Mouse (Mus musculus) ES-Bruce4 (cell line): ENCODE data around the gene Pot1a. TPM values are rescaled to one million over a fixed set of nuclear protein-coding genes. Genes with fewer than 3 reads are reported as not detected.

Source experiments
- H3K27ac ChIP-seq: 2 replicates; pipeline ENCODE4 v1.5.1; 2012; ENCODE audit warnings: low read length, inconsistent platforms; ENCODE audit not compliant: insufficient read depth
- H3K27me3 ChIP-seq: 2 replicates; pipeline ENCODE4 v1.6.1; 2012; ENCODE audit warnings: mild to moderate bottlenecking, low read length, inconsistent platforms; ENCODE audit not compliant: control insufficient read depth, poor library complexity, insufficient read depth, severe bottlenecking
- H3K36me3 ChIP-seq: 2 replicates; pipeline ENCODE4 v1.6.1; 2012; ENCODE audit warnings: inconsistent platforms, mild to moderate bottlenecking, low read length, moderate library complexity; ENCODE audit not compliant: control insufficient read depth, poor library complexity, insufficient read depth, severe bottlenecking
- H3K4me1 ChIP-seq: one replicate; pipeline ENCODE4 v1.8.1; 2011; ENCODE audit warnings: low read length; ENCODE audit not compliant: control insufficient read depth, insufficient read depth
- H3K4me3 ChIP-seq: 2 replicates; pipeline ENCODE4 v1.5.1; 2011; ENCODE audit warnings: low read depth, mild to moderate bottlenecking, low read length
- H3K9ac ChIP-seq: 2 replicates; pipeline ENCODE4 v1.6.1; 2012; ENCODE audit warnings: low read depth, mild to moderate bottlenecking, inconsistent platforms; ENCODE audit not compliant: poor library complexity, severe bottlenecking
- H3K9me3 ChIP-seq: replicated peaks from 2 replicates; pipeline ENCODE4 v1.6.1; 2012; ENCODE audit warnings: mild to moderate bottlenecking, low read length, inconsistent platforms; ENCODE audit not compliant: control insufficient read depth, poor library complexity, insufficient read depth, severe bottlenecking
- CTCF ChIP-seq: IDR thresholded peaks from one replicate; pipeline ENCODE4 v1.8.1; 2011; ENCODE audit warnings: low read depth, low read length
- EP300 ChIP-seq: IDR thresholded peaks from 2 replicates; pipeline ENCODE4 v1.6.1; 2011; ENCODE audit warnings: low read depth, low read length; ENCODE audit not compliant: insufficient read depth
- POLR2A ChIP-seq: IDR thresholded peaks from one replicate; pipeline ENCODE4 v1.8.1; 2011; ENCODE audit warnings: low read length; ENCODE audit not compliant: insufficient read depth
- polyA plus RNA-seq: library from polyadenylated mRNA; stranded (reverse); fragments of >200 nt; gene quantifications from 2 replicates; pipeline ENCODE4 v1.2.4, GENCODE M21; 2011; ENCODE audit warnings: low read depth; ENCODE audit not compliant: missing spikeins, insufficient read depth, insufficient read length

Gene Pot1a
- polyA plus RNA-seq, 1 experiment: 60.8 TPM

DNA sequence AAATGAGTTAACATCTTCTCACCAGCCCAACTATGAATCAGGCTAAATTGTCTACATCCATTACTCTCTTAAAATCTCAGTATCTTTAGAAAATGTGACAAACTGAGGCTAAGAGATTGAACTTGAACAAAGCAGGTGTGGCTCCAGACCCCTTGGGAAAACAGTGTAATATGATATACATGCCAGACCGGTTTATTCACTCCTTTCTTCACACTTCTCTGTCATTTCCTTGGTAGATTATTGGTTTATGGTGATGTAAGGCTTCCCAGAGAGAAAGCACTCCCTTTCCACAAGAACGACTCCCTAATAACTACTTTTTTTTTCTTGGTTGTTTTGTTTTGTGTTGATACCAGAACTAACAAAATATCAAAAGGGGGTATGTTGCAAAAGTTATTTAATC, 98.4 kb downstream of the Pot1a start:
- Histone ChIP-seq H3K36me3 (no peaks in the 10 kb centered on the region), H3K9ac (no peak overlapping the region), H3K27ac (no peak overlapping the region), H3K4me3 (no peak overlapping the region), H3K4me1 (no peaks in the 10 kb centered on the region), H3K27me3 (no peaks in the 10 kb centered on the region; the same call in 1 of the 2 replicates), H3K9me3 (no peaks in the 10 kb centered on the region)
- no peak for TF ChIP-seq EP300
- no peak for TF ChIP-seq POLR2A
- TF ChIP-seq CTCF: no peak

DNA sequence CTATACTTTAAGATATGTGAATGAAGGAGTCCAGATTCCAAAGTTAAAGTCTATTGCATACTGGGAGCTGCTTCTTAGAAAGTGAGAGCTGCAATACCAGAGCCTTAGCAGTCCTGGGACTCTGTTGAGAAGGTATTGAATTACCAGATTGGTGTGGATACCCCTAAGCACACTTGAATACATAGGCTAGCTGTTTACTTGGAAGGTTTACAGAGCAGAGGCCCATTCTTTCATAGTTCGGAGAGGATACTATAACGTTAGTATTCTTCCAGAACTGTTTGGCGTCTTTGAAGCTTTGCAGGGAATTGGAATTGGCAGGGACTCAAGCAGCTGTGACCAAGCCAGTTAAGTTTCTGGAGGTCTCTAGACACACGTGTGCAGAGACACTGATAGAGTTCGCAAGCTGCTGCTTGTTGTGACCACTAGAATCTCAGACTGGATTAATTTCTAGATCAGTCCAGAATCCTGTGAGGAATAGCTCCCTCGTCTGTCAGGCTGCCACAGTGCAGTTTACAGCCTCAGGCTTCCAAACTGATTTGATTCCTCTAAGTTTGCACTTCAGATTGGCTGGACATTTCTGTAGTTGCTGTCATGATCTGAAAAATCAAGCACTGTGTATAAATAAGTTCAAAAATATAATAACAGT, 99.7 kb downstream of the Pot1a start:
- Histone ChIP-seq H3K9ac (no peak overlapping the region), H3K27ac (no peak overlapping the region), H3K4me1 (no peaks in the 10 kb centered on the region), H3K36me3 (no peaks in the 10 kb centered on the region), H3K9me3 (no peaks in the 10 kb centered on the region), H3K27me3 (no peaks in the 10 kb centered on the region; the same call in 1 of the 2 replicates), H3K4me3 (no peak overlapping the region)
- TF ChIP-seq CTCF (no peak), EP300 (no peak)

DNA sequence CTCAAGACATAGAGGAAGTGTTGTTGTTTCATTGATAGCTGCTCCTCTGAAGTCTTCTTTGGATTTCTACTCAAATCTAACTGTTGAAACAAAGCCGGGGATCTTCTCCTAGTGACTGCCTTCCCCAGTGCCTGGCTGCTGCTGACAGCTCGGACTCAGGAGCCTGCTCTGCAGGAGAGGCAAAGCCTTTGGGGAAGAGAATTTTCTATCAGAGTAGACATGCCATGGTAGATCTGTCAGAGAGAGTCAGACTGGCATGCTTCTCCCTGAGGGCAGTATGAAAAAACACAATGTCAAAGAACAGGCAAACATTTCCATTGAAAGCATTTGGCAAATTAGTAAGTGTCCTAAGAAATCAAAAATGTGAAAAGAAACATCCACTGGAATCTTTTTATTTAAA, 109.1 kb downstream of the Pot1a start:
- H3K4me1 ChIP-seq: no peaks in the 10 kb centered on the region
- H3K36me3 ChIP-seq: no peaks in the 10 kb centered on the region
- H3K9ac ChIP-seq: no peak overlapping the region
- no peaks in the 10 kb centered on the region for H3K9me3 ChIP-seq
- no peak overlapping the region for H3K27ac ChIP-seq
- no peak for TF ChIP-seq POLR2A
- no peak for TF ChIP-seq CTCF
- no peak for TF ChIP-seq EP300
- H3K27me3 ChIP-seq: no peaks in the 10 kb centered on the region
- H3K4me3 ChIP-seq: no peak overlapping the region

Other genes with a start within 250 kb of the Pot1a start
- 0.16 TPM in 1 of 2 replicates, not detected in the other for gene Gpr37, start 118.5 kb downstream of the Pot1a start, polyA plus RNA-seq